Mouse (Mus musculus) forebrain, embryonic 15.5 days (tissue): Measurements from ENCODE around the gene Cd300lb. TPM values are rescaled to one million over a fixed set of nuclear protein-coding genes. Genes with fewer than 3 reads are reported as not detected.
A peak's percentile ranks its signal among the peaks of the same experiment; 100 is the strongest.
"Not testable (repeated sequence)": the region's sequence is repeated elsewhere in the genome, so short reads cannot be mapped to it uniquely, and the experiment has no call there.

Experiments
- ATAC-seq: fragments of 200-750 bp; cut with Nextera tagmentation; replicated peaks from 2 replicates; pipeline ENCODE4 v1.8.0; 2017; ENCODE audit warnings: mild to moderate bottlenecking, moderate TSS enrichment, moderate library complexity
- H3K27ac ChIP-seq: fragments of 300-500 bp; sonication (generic); replicated peaks from 2 replicates; pipeline ENCODE4 v1.5.1; 2015; ENCODE audit warnings: mild to moderate bottlenecking, inconsistent platforms
- H3K27me3 ChIP-seq: fragments of 300-500 bp; sonication (generic); 2 replicates; pipeline ENCODE4 v1.6.1; 2015; ENCODE audit warnings: inconsistent platforms
- H3K36me3 ChIP-seq: fragments of 300-500 bp; sonication (generic); 2 replicates; pipeline ENCODE4 v1.6.1; 2015; ENCODE audit warnings: mild to moderate bottlenecking, inconsistent platforms
- H3K4me1 ChIP-seq: fragments of 300-500 bp; sonication (generic); 2 replicates; pipeline ENCODE4 v1.6.1; 2015; ENCODE audit warnings: inconsistent platforms
- H3K4me2 ChIP-seq: fragments of 300-500 bp; sonication (generic); replicated peaks from 2 replicates; pipeline ENCODE4 v1.6.1; 2015; ENCODE audit warnings: mild to moderate bottlenecking, inconsistent platforms
- H3K4me3 ChIP-seq: fragments of 300-500 bp; sonication (generic); 2 replicates; pipeline ENCODE4 v1.5.1; 2015; ENCODE audit warnings: mild to moderate bottlenecking, inconsistent platforms
- H3K9ac ChIP-seq: fragments of 300-500 bp; sonication (generic); replicated peaks from 2 replicates; pipeline ENCODE4 v1.6.1; 2015; ENCODE audit warnings: mild to moderate bottlenecking, inconsistent platforms
- H3K9me3 ChIP-seq: fragments of 300-500 bp; sonication (generic); 2 replicates; pipeline ENCODE4 v1.6.1; 2016; ENCODE audit warnings: inconsistent platforms
- WGBS: fragments of 180-500 bp; shearing (Covaris S2); methylation state at CpG from one replicate; pipeline ENCODE4 v1.1.7; 2015; ENCODE audit warnings: mixed read lengths; 5-methylcytosine and 5-hydroxymethylcytosine counted together
- polyA plus RNA-seq: library from polyadenylated mRNA; unstranded; fragments of >200 nt; fragmentation: Nextera tagmentation; extraction: Ambion mirVana; gene quantifications from 2 replicates; pipeline ENCODE4 v1.2.1, GENCODE M21; 2015

The Cd300lb gene
- polyA plus RNA-seq, 1 experiment from 2014 or later = not detected

GRCm38 (mm10) chr11:114912847-114913246 lies 21.3 kb downstream of the Cd300lb start:
- Histone ChIP-seq H3K27me3 (no peaks in the 10 kb centered on the region), H3K9ac (no peak overlapping the region), H3K4me3 (no peak overlapping the region), H3K27ac (no peak overlapping the region), H3K4me1 (no peaks in the 10 kb centered on the region), H3K9me3 (no peaks in the 10 kb centered on the region), H3K4me2 (no peak overlapping the region), H3K36me3 (no peaks in the 10 kb centered on the region)
- peak; percentile 63; the same call in 1 of the 2 replicates for ATAC-seq
- WGBS = 19% methylated on average over 9 of the region's 9 CpGs

- ATAC-seq, H3K4me1 ChIP-seq, H3K36me3 ChIP-seq, H3K27ac ChIP-seq, H3K9ac ChIP-seq, H3K9me3 ChIP-seq, H3K4me2 ChIP-seq, H3K4me3 ChIP-seq, H3K27me3 ChIP-seq: not testable (repeated sequence)
- 44% methylated on average over 3 of the region's 3 CpGs for WGBS
These were observed 24.6 kb downstream of the Cd300lb start for GRCm38 (mm10) chr11:114909538-114909937.

DNA sequence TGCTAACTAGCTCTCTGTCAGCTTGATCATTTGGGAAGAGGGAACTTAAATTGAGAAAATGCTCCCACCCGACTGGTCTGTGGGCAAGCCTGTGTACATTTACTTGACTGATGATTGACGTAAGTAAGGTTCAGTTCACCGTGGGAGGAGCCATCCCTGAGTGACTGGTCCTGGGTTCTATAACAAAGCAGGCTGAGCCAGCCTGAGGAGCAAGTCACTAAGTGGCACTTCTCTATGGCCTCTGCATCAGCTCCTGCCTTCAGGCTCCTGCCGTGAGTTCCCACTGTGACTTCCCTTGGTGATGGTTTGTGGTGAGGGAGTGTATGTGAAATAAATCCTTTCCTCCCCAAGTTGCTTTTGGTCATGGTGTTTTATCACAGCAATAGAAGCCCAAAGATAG lies 26.1 kb downstream of the Cd300lb start:
- 58% methylated on average over 4 of the region's 4 CpGs for WGBS

DNA sequence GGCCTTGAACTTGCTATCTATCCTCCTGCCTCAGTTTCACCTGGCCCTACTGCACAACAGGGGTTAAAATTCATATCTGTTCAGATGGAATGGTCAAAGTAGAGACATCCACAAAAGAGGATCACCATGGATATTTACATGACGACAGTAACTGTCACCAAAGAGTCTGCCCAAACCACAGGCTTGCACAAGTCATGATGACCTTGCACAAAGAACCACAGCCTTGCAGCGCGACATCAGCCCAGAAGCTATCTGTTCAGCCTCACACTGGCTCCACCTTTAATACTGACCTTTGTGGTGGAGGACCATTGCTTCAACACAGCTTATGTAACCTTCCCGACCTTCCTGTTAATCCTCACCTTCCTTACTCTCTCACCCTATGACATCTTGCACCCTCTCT lies 26.6 kb downstream of the Cd300lb start:
- H3K9ac ChIP-seq = no peak overlapping the region
- H3K4me3 ChIP-seq = no peak overlapping the region
- 74% methylated on average over 4 of the region's 4 CpGs for WGBS
- H3K27ac ChIP-seq = no peak overlapping the region
- H3K36me3 ChIP-seq = no peaks in the 10 kb centered on the region
- no peaks in the 10 kb centered on the region for H3K27me3 ChIP-seq
- no peaks in the 10 kb centered on the region for H3K4me1 ChIP-seq
- no peak overlapping the region for H3K4me2 ChIP-seq
- no peak for ATAC-seq
- no peaks in the 10 kb centered on the region for H3K9me3 ChIP-seq

More for the DNA sequence above, 26.1 kb downstream of the Cd300lb start:
- H3K4me3 ChIP-seq = no peak overlapping the region
- no peaks in the 10 kb centered on the region for H3K9me3 ChIP-seq
- no peaks in the 10 kb centered on the region for H3K27me3 ChIP-seq
- no peak overlapping the region for H3K9ac ChIP-seq
- H3K27ac ChIP-seq = no peak overlapping the region
- H3K4me1 ChIP-seq = no peaks in the 10 kb centered on the region
- H3K4me2 ChIP-seq = no peak overlapping the region
- H3K36me3 ChIP-seq = no peaks in the 10 kb centered on the region
- no peak for ATAC-seq

- no peak overlapping the region for H3K4me2 ChIP-seq
- 91% methylated on average over 4 of the region's 4 CpGs for WGBS
- H3K36me3 ChIP-seq = no peaks in the 10 kb centered on the region
- H3K4me3 ChIP-seq = no peak overlapping the region
- ATAC-seq = no peak
- no peak overlapping the region for H3K27ac ChIP-seq
- no peaks in the 10 kb centered on the region for H3K27me3 ChIP-seq
- no peaks in the 10 kb centered on the region for H3K4me1 ChIP-seq
- H3K9me3 ChIP-seq = no peaks in the 10 kb centered on the region
- H3K9ac ChIP-seq = no peak overlapping the region
These were observed 31.0 kb downstream of the Cd300lb start for GRCm38 (mm10) chr11:114903224-114903623.

DNA sequence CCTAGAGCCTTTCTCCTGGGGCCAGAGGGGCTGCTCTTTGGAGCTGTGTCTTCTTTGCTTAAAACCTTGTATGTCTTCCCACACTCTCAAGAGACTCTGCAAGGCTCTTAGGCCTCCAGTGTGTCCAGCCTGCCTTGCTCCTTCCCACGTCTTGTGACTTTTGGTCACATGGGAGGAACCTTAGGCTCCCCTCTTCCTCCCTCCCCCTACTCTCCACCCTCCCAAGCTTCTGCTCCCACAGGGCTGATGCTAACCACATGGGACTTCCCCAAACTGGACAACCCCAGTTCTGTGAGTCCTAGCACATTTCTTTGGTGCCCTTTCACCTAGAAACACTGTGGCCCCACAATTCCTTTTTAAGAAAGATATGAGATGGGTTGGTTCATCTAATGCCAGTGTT lies 36.2 kb downstream of the Cd300lb start:
- H3K4me1 ChIP-seq = no peaks in the 10 kb centered on the region
- H3K9me3 ChIP-seq = no peaks in the 10 kb centered on the region
- no peak for ATAC-seq
- no peaks in the 10 kb centered on the region for H3K27me3 ChIP-seq
- H3K9ac ChIP-seq = no peak overlapping the region
- H3K36me3 ChIP-seq = no peaks in the 10 kb centered on the region
- 43% methylated on average over 1 of the region's 1 CpGs for WGBS
- no peak overlapping the region for H3K27ac ChIP-seq
- no peak overlapping the region for H3K4me3 ChIP-seq
- H3K4me2 ChIP-seq = no peak overlapping the region

GRCm38 (mm10) chr11:114896085-114896484 lies 38.1 kb downstream of the Cd300lb start:
- H3K4me2 ChIP-seq = no peak overlapping the region
- H3K4me3 ChIP-seq = no peak overlapping the region
- no peaks in the 10 kb centered on the region for H3K27me3 ChIP-seq
- no peaks in the 10 kb centered on the region for H3K9me3 ChIP-seq
- no peak overlapping the region for H3K9ac ChIP-seq
- H3K4me1 ChIP-seq = no peaks in the 10 kb centered on the region
- no peaks in the 10 kb centered on the region for H3K36me3 ChIP-seq
- 86% methylated on average over 3 of the region's 3 CpGs for WGBS
- no peak overlapping the region for H3K27ac ChIP-seq
- ATAC-seq = no peak

DNA sequence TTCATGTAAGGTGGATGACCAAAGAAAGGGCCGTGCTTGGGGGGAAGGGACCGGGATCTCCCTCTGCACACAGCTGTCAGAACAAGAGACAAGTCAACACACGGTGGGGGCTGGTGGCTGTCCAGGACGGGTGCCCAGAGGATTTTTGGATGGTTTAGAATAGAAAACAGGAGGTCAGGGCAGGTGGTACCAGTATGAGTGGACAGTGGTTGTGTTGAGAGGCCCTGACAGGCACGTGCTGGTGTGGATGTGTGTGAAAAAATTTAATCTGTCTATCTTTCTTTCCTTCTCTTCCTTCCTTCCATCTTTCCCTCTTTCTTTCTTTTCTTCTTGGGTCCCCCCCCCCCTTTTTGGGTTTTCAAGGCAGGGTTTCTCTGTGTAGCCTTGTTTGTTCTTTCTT lies 43.6 kb downstream of the Cd300lb start:
- Histone ChIP-seq H3K4me1 (no peaks in the 10 kb centered on the region), H3K27ac (no peak overlapping the region), H3K4me3 (no peak overlapping the region), H3K27me3 (no peaks in the 10 kb centered on the region), H3K9me3 (no peaks in the 10 kb centered on the region), H3K9ac (no peak overlapping the region), H3K4me2 (no peak overlapping the region), H3K36me3 (no peaks in the 10 kb centered on the region)
- no peak for ATAC-seq
- WGBS = 73% methylated on average over 5 of the region's 5 CpGs

DNA sequence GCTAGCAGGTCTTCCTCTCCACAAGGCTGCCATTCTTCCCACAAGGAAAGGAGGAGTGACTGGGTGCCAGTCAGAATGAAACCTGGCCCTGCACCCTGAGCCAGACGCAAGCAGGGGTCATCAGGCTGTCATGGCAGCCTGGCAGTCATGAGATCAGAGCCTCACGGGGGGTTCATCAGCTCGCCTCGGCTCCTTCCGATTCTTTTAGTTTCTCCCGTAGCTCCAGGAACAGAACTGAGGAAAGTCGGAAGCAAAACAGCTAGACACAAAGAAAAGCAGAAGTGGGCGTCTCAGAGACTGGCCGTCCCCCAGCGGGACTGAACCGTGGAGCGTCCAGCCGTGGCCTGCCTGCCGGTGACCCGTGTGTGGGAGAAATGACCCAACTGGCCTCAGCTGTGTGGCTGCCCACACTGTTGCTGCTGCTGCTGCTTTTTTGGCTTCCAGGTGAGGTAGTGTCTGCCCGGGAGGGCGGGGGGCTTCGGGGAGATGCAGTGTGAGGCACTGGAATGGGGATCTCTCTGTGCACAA lies 44.1 kb downstream of the Cd300lb start, which contains the start of gene Cd300a:
TSS of gene Cd300a (plus strand) at position 51 of the 528 bp plus-strand sequence.
- 67% methylated on average over 18 of the region's 18 CpGs for WGBS
- Histone ChIP-seq H3K4me3 (no peak within 1 kb of the TSS), H3K36me3 (no peaks in the 10 kb centered on the region), H3K9me3 (no peaks in the 10 kb centered on the region), H3K27ac (no peak within 1 kb of the TSS), H3K27me3 (no peaks in the 10 kb centered on the region), H3K4me2 (no peak within 1 kb of the TSS), H3K9ac (no peak within 1 kb of the TSS), H3K4me1 (no peaks in the 10 kb centered on the region)
- ATAC-seq = no peak

DNA sequence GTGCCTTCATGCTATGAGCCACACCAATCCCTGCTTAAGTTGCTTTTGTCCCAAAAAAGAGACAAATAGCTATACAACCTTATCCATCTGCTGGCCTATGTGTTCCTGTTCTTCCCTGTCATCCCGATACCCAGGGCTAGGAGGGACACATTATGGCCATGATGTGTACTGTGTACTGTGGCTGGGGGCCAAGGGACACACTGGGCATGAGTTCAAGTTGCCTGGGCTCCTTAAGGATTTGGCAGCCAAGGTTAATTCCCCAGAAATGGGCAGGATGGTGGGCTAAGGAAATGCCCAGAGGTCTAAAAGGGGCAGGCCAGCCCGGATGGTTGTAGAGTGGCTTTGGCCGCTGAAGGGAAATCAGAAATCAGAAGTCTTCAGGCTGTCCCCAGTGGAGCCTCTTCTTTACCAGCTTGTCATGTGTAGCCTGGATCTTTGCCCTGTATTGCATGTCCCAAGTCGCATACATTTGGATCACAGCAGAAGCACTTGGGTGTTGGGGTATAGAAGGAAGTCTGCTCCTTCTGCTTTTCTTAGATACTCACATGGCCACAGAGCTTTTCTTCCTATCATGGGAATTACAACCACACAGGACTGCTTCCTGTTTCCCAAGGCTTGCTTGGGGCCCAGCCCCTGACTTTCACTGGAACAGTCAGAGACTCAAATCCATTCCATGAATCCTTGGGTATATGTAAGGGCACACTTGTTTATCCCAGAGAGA lies 49.6 kb downstream of the Cd300lb start:
- Histone ChIP-seq H3K36me3 (no peaks in the 10 kb centered on the region), H3K4me2 (no peak overlapping the region), H3K27ac (no peak overlapping the region), H3K9me3 (no peaks in the 10 kb centered on the region), H3K27me3 (no peaks in the 10 kb centered on the region), H3K4me3 (no peak overlapping the region), H3K9ac (no peak overlapping the region), H3K4me1 (no peaks in the 10 kb centered on the region)
- no peak for ATAC-seq
- 79% methylated on average over 4 of the region's 4 CpGs for WGBS

DNA sequence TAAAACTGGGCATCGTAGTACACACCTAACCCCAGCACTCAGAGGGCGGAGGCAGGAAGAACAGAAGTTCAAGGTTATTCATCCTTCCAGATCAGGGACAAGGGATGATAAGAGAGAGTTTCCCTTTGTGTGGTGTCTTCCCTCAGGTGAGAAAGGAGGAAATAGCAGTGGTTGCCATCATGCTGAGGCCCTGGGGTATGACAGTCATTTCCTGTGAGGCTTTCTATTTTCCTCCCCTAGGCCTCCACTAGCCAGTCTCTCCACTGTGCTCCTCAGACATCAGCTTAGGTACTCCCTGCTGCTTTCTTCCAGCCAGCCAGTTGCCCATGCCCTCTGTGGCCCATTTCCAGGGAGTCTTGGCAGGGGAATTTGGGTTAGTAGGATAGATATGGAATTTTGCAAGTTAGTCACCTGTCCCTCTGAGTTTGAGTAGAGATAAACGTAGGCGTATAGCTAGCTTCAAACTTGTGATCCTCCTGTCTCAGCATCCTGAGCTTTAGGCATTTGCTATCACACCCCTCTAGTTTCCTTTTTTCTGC lies 50.9 kb downstream of the Cd300lb start:
- Histone ChIP-seq H3K36me3 (no peaks in the 10 kb centered on the region), H3K9ac (no peak overlapping the region), H3K27me3 (no peaks in the 10 kb centered on the region), H3K4me3 (no peak overlapping the region), H3K9me3 (no peaks in the 10 kb centered on the region), H3K4me2 (no peak overlapping the region), H3K4me1 (no peaks in the 10 kb centered on the region), H3K27ac (no peak overlapping the region)
- WGBS = 95% methylated on average over 4 of the region's 4 CpGs
- no peak for ATAC-seq

- no peaks in the 10 kb centered on the region for H3K9me3 ChIP-seq
- H3K4me1 ChIP-seq = no peaks in the 10 kb centered on the region
- H3K4me2 ChIP-seq = no peak overlapping the region
- no peak overlapping the region for H3K9ac ChIP-seq
- WGBS = 0% methylated on average over 1 of the region's 1 CpGs
- no peaks in the 10 kb centered on the region for H3K36me3 ChIP-seq
- H3K4me3 ChIP-seq = no peak overlapping the region
- no peak overlapping the region for H3K27ac ChIP-seq
- ATAC-seq = no peak
- no peaks in the 10 kb centered on the region for H3K27me3 ChIP-seq
These were observed 53.6 kb downstream of the Cd300lb start for GRCm38 (mm10) chr11:114880589-114880988.

DNA sequence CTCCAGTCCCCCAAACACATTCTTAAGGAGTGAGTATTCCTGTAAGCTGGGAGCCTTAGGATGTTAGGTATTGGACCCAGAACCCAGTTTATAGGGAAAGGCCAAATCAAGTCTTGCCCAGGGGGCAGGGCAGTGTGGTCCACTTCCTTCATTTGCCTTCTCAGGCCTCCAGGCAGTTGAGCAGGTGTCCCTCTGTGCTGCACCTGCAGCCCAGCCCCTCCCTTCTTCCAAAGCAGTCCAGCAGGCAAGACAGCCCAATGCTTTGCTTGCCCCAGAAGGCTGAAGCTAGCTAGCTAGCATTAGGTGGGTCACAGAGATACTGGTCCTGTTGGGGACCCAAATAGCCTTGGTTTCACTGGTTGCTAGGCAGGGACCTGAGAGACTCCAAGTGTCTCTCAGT lies 54.0 kb downstream of the Cd300lb start:
- H3K9me3 ChIP-seq = no peaks in the 10 kb centered on the region
- no peak overlapping the region for H3K4me2 ChIP-seq
- no peak overlapping the region for H3K9ac ChIP-seq
- no peaks in the 10 kb centered on the region for H3K27me3 ChIP-seq
- H3K4me3 ChIP-seq = no peak overlapping the region
- no peaks in the 10 kb centered on the region for H3K36me3 ChIP-seq
- ATAC-seq = no peak
- no peaks in the 10 kb centered on the region for H3K4me1 ChIP-seq
- H3K27ac ChIP-seq = no peak overlapping the region
